8 mouse cellular contexts compared by ENCODE assay signal in genomic region chr7:24506838-24507725, GRCm38 (mm10). TPM values are rescaled to one million over a fixed set of nuclear protein-coding genes. Genes with fewer than 3 reads are reported as not detected.
DNase-seq lines count a peak whose midpoint lies in the region; ATAC-seq lines count a peak whose summit lies in the region.

Gene Zfp428 (plus strand): TSS chr7:24507006.

- H3K9ac ChIP-seq in hindbrain, embryonic 11.5 days (ENCODE audit: low read depth, low read length), result peak within 1 kb of the TSS; percentile 93

- peak within 1 kb of the TSS; percentile 67 for H3K4me3 ChIP-seq in hindbrain, embryonic 11.5 days (ENCODE audit: low read depth, low read length)

- peak; percentile 98 for DNase-seq in R1 (ENCODE audit: low read depth, low spot score)
- DNase-seq in cerebellum, postnatal 10 days, result peak; percentile 96
- DNase-seq in frontal cortex, postnatal 10 days (ENCODE audit: low spot score in 2 of 2), result peak; percentile 83 to 84
- DNase-seq in hindbrain, embryonic 11.5 days (ENCODE audit: low spot score), result peak; percentile 92
- peak; percentile 84 to 89 for DNase-seq in layer of hippocampus, postnatal 14 days (ENCODE audit: low spot score in 2 of 2)
- DNase-seq in lung, postnatal 14 days, result peak; percentile 87
- DNase-seq in retina, adult 2 months (ENCODE audit: low read depth, low spot score), result peak; percentile 89
- DNase-seq in thymus, postnatal 25 days, result peak; percentile 67

- no peaks in the 10 kb centered on the region for H3K9me3 ChIP-seq in hindbrain, embryonic 11.5 days (ENCODE audit: control insufficient read depth, low read length)

- H3K27ac ChIP-seq in hindbrain, embryonic 11.5 days (ENCODE audit: low read depth, low read length), result peak within 1 kb of the TSS; percentile 100

- H3K4me2 ChIP-seq in hindbrain, embryonic 11.5 days (replicated peaks; ENCODE audit: low read depth, low read length), result peak within 1 kb of the TSS; percentile 83

- under 1% methylated on average over 84 of the region's 84 CpGs for WGBS in hindbrain, embryonic 11.5 days

- peaks cover 4% of the 10 kb centered on the region for H3K4me1 ChIP-seq in hindbrain, embryonic 11.5 days (replicated peaks; ENCODE audit: control insufficient read depth, insufficient read depth, low read length)

- ATAC-seq in hindbrain, embryonic 11.5 days (ENCODE audit: low FRiP score), result peak; percentile 94

- H3K27me3 ChIP-seq in hindbrain, embryonic 11.5 days (ENCODE audit: control insufficient read depth, insufficient read depth, low read length), result no peaks in the 10 kb centered on the region; the same call in 1 of the 2 replicates

- no peaks in the 10 kb centered on the region; the same call in 1 of the 2 replicates for H3K36me3 ChIP-seq in hindbrain, embryonic 11.5 days (ENCODE audit: control insufficient read depth, insufficient read depth, low read length)

RNA-seq across cellular contexts. Expression of gene Zfp428, which starts in this region (rescaled TPM):
- 82.4 and 87.7 TPM in 2 replicates for polyA plus RNA-seq in hindbrain, embryonic 11.5 days (2014; fragmentation: Nextera tagmentation; extraction: Ambion mirVana)
- 10 to 100 TPM; 38.1 to 43.3 TPM for total RNA-seq in layer of hippocampus, postnatal 14 days (2021)

Comparison
In these comparisons a context has a peak if more than half of its experiments do, and no peak if none do; other contexts are left out.
1. Peak in every context shown above with its lines: DNase-seq, ATAC-seq, H3K4me3 ChIP-seq and H3K27ac ChIP-seq.